Mouse (Mus musculus) urinary bladder, postnatal 36 days (tissue): ENCODE measurements at regions not wholly inside any gene's neighbourhood (a gene's known extent, or its start where the extent isn't known, plus 50 kb on each side); places are given as distances from the start of the nearest gene placed in this dataset.

Experiments
- DNase-seq, 2 experiments: peaks; one replicate each; pipeline ENCODE4 v3.0.0; 2022; ENCODE audit warnings: low spot score in 2 of 2, mixed read lengths in 1 of 2

GRCm38 (mm10) chr14:33856992-33857391, 66.4 kb upstream of the Gdf10 start:
- DNase-seq, result no peak

GRCm38 (mm10) chr14:33864796-33865195, 58.6 kb upstream of the Gdf10 start:
- no peak for DNase-seq

- DNase-seq, result no peak
Measured at GRCm38 (mm10) chr14:33865746-33866145, 57.6 kb upstream of the Gdf10 start.

GRCm38 (mm10) chr14:33867674-33868073, 55.7 kb upstream of the Gdf10 start:
- DNase-seq, result no peak
